Mouse (Mus musculus) limb, embryonic 15.5 days (tissue): ENCODE measurements around the gene Vac14. TPM values are rescaled to one million over a fixed set of nuclear protein-coding genes. Genes with fewer than 3 reads are reported as not detected.

ENCODE experiments used
- ATAC-seq: fragments of 200-750 bp; cut with Nextera tagmentation; 2 replicates; pipeline ENCODE4 v1.8.0; 2017; ENCODE audit warnings: low read depth, moderate TSS enrichment; ENCODE audit not compliant: insufficient number of reproducible peaks, low FRiP score, low TSS enrichment
- H3K27ac ChIP-seq: fragments of 300-500 bp; sonication (generic); 2 replicates; pipeline ENCODE4 v1.5.1; 2015; ENCODE audit warnings: moderate library complexity, mild to moderate bottlenecking, inconsistent platforms
- H3K27me3 ChIP-seq: fragments of 300-500 bp; sonication (generic); 2 replicates; pipeline ENCODE4 v1.6.1; 2015; ENCODE audit warnings: inconsistent platforms
- H3K36me3 ChIP-seq: fragments of 300-500 bp; sonication (generic); 2 replicates; pipeline ENCODE4 v1.6.1; 2015; ENCODE audit warnings: inconsistent platforms
- H3K4me1 ChIP-seq: fragments of 300-500 bp; sonication (generic); 2 replicates; pipeline ENCODE4 v1.6.1; 2015; ENCODE audit warnings: inconsistent platforms
- H3K4me2 ChIP-seq: fragments of 300-500 bp; sonication (generic); 2 replicates; pipeline ENCODE4 v1.6.1; 2015; ENCODE audit warnings: mild to moderate bottlenecking, inconsistent platforms
- H3K4me3 ChIP-seq: fragments of 300-500 bp; sonication (generic); 2 replicates; pipeline ENCODE4 v1.5.1; 2015; ENCODE audit warnings: mild to moderate bottlenecking, inconsistent platforms
- H3K9ac ChIP-seq: fragments of 300-500 bp; sonication (generic); 2 replicates; pipeline ENCODE4 v1.6.1; 2015; ENCODE audit warnings: inconsistent platforms
- H3K9me3 ChIP-seq: fragments of 300-500 bp; sonication (generic); 2 replicates; pipeline ENCODE4 v1.6.1; 2016; ENCODE audit warnings: inconsistent platforms
- WGBS: fragments of 180-500 bp; shearing (Covaris S2); methylation state at CpG from one replicate; pipeline ENCODE4 v1.1.7; 2015; 5-methylcytosine and 5-hydroxymethylcytosine counted together
- polyA plus RNA-seq: library from polyadenylated mRNA; unstranded; fragments of >200 nt; fragmentation: Nextera tagmentation; extraction: Ambion mirVana; gene quantifications from 2 replicates; pipeline ENCODE4 v1.2.1, GENCODE M21; 2015

Gene Vac14
- polyA plus RNA-seq, 1 experiment from 2014 or later, result 14.2 TPM

GRCm38 (mm10) chr8:110630079-110630478 is 11.7 kb downstream of the Vac14 start:
- peaks cover 20% of the 10 kb centered on the region for H3K4me1 ChIP-seq
- H3K4me3 ChIP-seq, result no peak overlapping the region
- peak overlapping the region; percentile 73 for H3K27ac ChIP-seq
- H3K27me3 ChIP-seq, result no peaks in the 10 kb centered on the region
- H3K4me2 ChIP-seq, result no peak overlapping the region
- 0 out of 2 replicates have a peak overlapping the region, but pooled peaks have one; percentile 3 for H3K9ac ChIP-seq
- H3K36me3 ChIP-seq, result peaks cover 29% of the 10 kb centered on the region
- H3K9me3 ChIP-seq, result no peaks in the 10 kb centered on the region
- ATAC-seq, result no peak
- WGBS, result 74% methylated on average over 3 of the region's 3 CpGs

- H3K4me2 ChIP-seq, result peak overlapping the region; percentile 39
- 42% methylated on average over 8 of the region's 8 CpGs for WGBS
- H3K27me3 ChIP-seq, result no peaks in the 10 kb centered on the region
- H3K27ac ChIP-seq, result peak overlapping the region; percentile 91
- peaks cover 35% of the 10 kb centered on the region for H3K36me3 ChIP-seq
- no peak overlapping the region for H3K9ac ChIP-seq
- H3K4me1 ChIP-seq, result peaks cover 20% of the 10 kb centered on the region
- peak overlapping the region; percentile 26 for H3K4me3 ChIP-seq
- H3K9me3 ChIP-seq, result no peaks in the 10 kb centered on the region
- peak; percentile 89 for ATAC-seq
Measured at GRCm38 (mm10) chr8:110630571-110631071, 12.2 kb downstream of the Vac14 start.

- no peaks in the 10 kb centered on the region for H3K9me3 ChIP-seq
- ATAC-seq, result no peak
- peak overlapping the region; percentile 39 for H3K4me2 ChIP-seq
- peaks cover 20% of the 10 kb centered on the region for H3K4me1 ChIP-seq
- H3K36me3 ChIP-seq, result peaks cover 39% of the 10 kb centered on the region
- peak overlapping the region; percentile 26; the same call in 1 of the 2 replicates for H3K4me3 ChIP-seq
- no peak overlapping the region for H3K9ac ChIP-seq
- H3K27me3 ChIP-seq, result no peaks in the 10 kb centered on the region
- 77% methylated on average over 7 of the region's 7 CpGs for WGBS
- peak overlapping the region; percentile 91 for H3K27ac ChIP-seq
Measured at GRCm38 (mm10) chr8:110631201-110631600, 12.8 kb downstream of the Vac14 start.

- no peaks in the 10 kb centered on the region for H3K9me3 ChIP-seq
- no peak overlapping the region for H3K4me3 ChIP-seq
- peaks cover 62% of the 10 kb centered on the region for H3K36me3 ChIP-seq
- H3K4me1 ChIP-seq, result peaks cover 20% of the 10 kb centered on the region
- H3K27me3 ChIP-seq, result no peaks in the 10 kb centered on the region
- no peak for ATAC-seq
- no peak overlapping the region for H3K4me2 ChIP-seq
- no peak overlapping the region for H3K27ac ChIP-seq
- WGBS, result 96% methylated on average over 3 of the region's 3 CpGs
- H3K9ac ChIP-seq, result no peak overlapping the region
Measured at GRCm38 (mm10) chr8:110633814-110634213, 15.4 kb downstream of the Vac14 start.

GRCm38 (mm10) chr8:110636182-110636581 is 17.8 kb downstream of the Vac14 start:
- no peaks in the 10 kb centered on the region for H3K27me3 ChIP-seq
- H3K9me3 ChIP-seq, result no peaks in the 10 kb centered on the region
- H3K36me3 ChIP-seq, result peaks cover 66% of the 10 kb centered on the region
- no peak overlapping the region for H3K27ac ChIP-seq
- ATAC-seq, result no peak
- no peak overlapping the region for H3K4me2 ChIP-seq
- WGBS, result 92% methylated on average over 6 of the region's 6 CpGs
- H3K9ac ChIP-seq, result no peak overlapping the region
- no peaks in the 10 kb centered on the region for H3K4me1 ChIP-seq
- no peak overlapping the region for H3K4me3 ChIP-seq

GRCm38 (mm10) chr8:110642331-110642730 is 23.9 kb downstream of the Vac14 start:
- 92% methylated on average over 5 of the region's 5 CpGs for WGBS
- Histone ChIP-seq H3K4me3 (no peak overlapping the region), H3K27ac (no peak overlapping the region), H3K4me1 (no peaks in the 10 kb centered on the region), H3K4me2 (no peak overlapping the region), H3K9me3 (no peaks in the 10 kb centered on the region), H3K9ac (no peak overlapping the region), H3K36me3 (peaks cover 30% of the 10 kb centered on the region), H3K27me3 (no peaks in the 10 kb centered on the region)
- no peak for ATAC-seq

GRCm38 (mm10) chr8:110643177-110643576 is 24.8 kb downstream of the Vac14 start:
- H3K27me3 ChIP-seq, result no peaks in the 10 kb centered on the region
- H3K27ac ChIP-seq, result no peak overlapping the region
- H3K9me3 ChIP-seq, result no peaks in the 10 kb centered on the region
- no peak overlapping the region for H3K9ac ChIP-seq
- ATAC-seq, result no peak
- H3K4me1 ChIP-seq, result no peaks in the 10 kb centered on the region
- WGBS, result 74% methylated on average over 4 of the region's 4 CpGs
- H3K4me2 ChIP-seq, result no peak overlapping the region
- peaks cover 22% of the 10 kb centered on the region; the same call in 1 of the 2 replicates for H3K36me3 ChIP-seq
- no peak overlapping the region for H3K4me3 ChIP-seq

GRCm38 (mm10) chr8:110644422-110644821 is 26.0 kb downstream of the Vac14 start:
- Histone ChIP-seq H3K4me2 (no peak overlapping the region), H3K27ac (no peak overlapping the region), H3K27me3 (no peaks in the 10 kb centered on the region), H3K36me3 (peaks cover 23% of the 10 kb centered on the region), H3K4me3 (no peak overlapping the region), H3K9me3 (no peaks in the 10 kb centered on the region), H3K4me1 (no peaks in the 10 kb centered on the region), H3K9ac (no peak overlapping the region)
- no peak for ATAC-seq
- 93% methylated on average over 4 of the region's 4 CpGs for WGBS

GRCm38 (mm10) chr8:110644901-110645300 is 26.5 kb downstream of the Vac14 start:
- no peak for ATAC-seq
- H3K4me3 ChIP-seq, result no peak overlapping the region
- 85% methylated on average over 2 of the region's 2 CpGs for WGBS
- H3K4me1 ChIP-seq, result no peaks in the 10 kb centered on the region
- H3K36me3 ChIP-seq, result peaks cover 25% of the 10 kb centered on the region
- H3K27me3 ChIP-seq, result no peaks in the 10 kb centered on the region
- no peak overlapping the region for H3K27ac ChIP-seq
- no peaks in the 10 kb centered on the region for H3K9me3 ChIP-seq
- H3K9ac ChIP-seq, result no peak overlapping the region
- H3K4me2 ChIP-seq, result no peak overlapping the region

GRCm38 (mm10) chr8:110645340-110645739 is 27.0 kb downstream of the Vac14 start:
- H3K27ac ChIP-seq, result no peak overlapping the region
- no peaks in the 10 kb centered on the region for H3K27me3 ChIP-seq
- H3K9ac ChIP-seq, result no peak overlapping the region
- peaks cover 25% of the 10 kb centered on the region for H3K36me3 ChIP-seq
- H3K4me1 ChIP-seq, result no peaks in the 10 kb centered on the region
- ATAC-seq, result no peak
- H3K4me3 ChIP-seq, result no peak overlapping the region
- WGBS, result 86% methylated on average over 3 of the region's 3 CpGs
- no peaks in the 10 kb centered on the region for H3K9me3 ChIP-seq
- no peak overlapping the region for H3K4me2 ChIP-seq

GRCm38 (mm10) chr8:110646064-110646463 is 27.7 kb downstream of the Vac14 start:
- Histone ChIP-seq H3K9ac (no peak overlapping the region), H3K4me1 (no peaks in the 10 kb centered on the region), H3K4me3 (no peak overlapping the region), H3K9me3 (no peaks in the 10 kb centered on the region), H3K27me3 (no peaks in the 10 kb centered on the region), H3K4me2 (no peak overlapping the region), H3K27ac (no peak overlapping the region), H3K36me3 (peaks cover 28% of the 10 kb centered on the region)
- WGBS, result 37% methylated on average over 6 of the region's 6 CpGs
- ATAC-seq, result no peak

GRCm38 (mm10) chr8:110648577-110648976 is 30.2 kb downstream of the Vac14 start:
- Histone ChIP-seq H3K4me3 (no peak overlapping the region), H3K36me3 (peaks cover 31% of the 10 kb centered on the region), H3K4me2 (no peak overlapping the region), H3K9ac (no peak overlapping the region), H3K4me1 (no peaks in the 10 kb centered on the region), H3K27ac (no peak overlapping the region), H3K27me3 (no peaks in the 10 kb centered on the region), H3K9me3 (no peaks in the 10 kb centered on the region)
- ATAC-seq, result no peak
- WGBS, result 91% methylated on average over 3 of the region's 3 CpGs

GRCm38 (mm10) chr8:110649286-110649685 is 30.9 kb downstream of the Vac14 start:
- H3K9ac ChIP-seq, result no peak overlapping the region
- no peak overlapping the region for H3K27ac ChIP-seq
- no peak overlapping the region for H3K4me2 ChIP-seq
- 93% methylated on average over 6 of the region's 6 CpGs for WGBS
- H3K36me3 ChIP-seq, result peaks cover 31% of the 10 kb centered on the region
- H3K4me3 ChIP-seq, result no peak overlapping the region
- no peaks in the 10 kb centered on the region for H3K9me3 ChIP-seq
- no peaks in the 10 kb centered on the region for H3K27me3 ChIP-seq
- no peak for ATAC-seq
- H3K4me1 ChIP-seq, result no peaks in the 10 kb centered on the region
